Mouse (Mus musculus): ENCODE measurements around the gene BC051142. TPM values are rescaled to one million over a fixed set of nuclear protein-coding genes. Genes with fewer than 3 reads are reported as not detected.
A peak's percentile ranks its signal among the peaks of the same experiment; 100 is the strongest.

BC051142 gene
- polyA plus RNA-seq, 1 experiment: 0.75 TPM

DNA sequence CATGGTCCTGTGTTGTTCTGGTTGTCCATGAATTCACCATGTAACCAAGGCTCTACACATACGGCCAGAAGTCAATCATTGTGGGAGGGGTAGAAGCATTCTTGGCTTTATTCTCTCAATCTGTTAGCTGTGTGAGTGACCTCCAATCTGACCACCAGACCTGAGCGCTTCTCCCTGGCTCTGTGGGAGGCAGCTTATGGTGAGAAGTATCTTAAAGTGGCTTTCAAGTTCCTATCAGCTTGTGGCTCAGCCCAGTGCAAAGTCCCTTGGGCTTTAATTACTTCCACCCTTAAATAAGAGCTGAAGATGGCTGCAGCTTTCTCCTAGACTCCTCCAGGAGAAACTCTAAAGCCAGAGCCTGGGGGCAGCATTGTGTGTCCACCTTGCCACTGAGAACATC lies 21.8 kb upstream of the BC051142 start, which contains the start of gene Btnl1:
TSS of gene Btnl1 (plus strand) at position 286 of the 400 bp plus-strand sequence.
- Histone ChIP-seq H3K4me3 (replicated peaks; ENCODE audit: extremely low read depth, low read depth, low read length) (no peak within 1 kb of the TSS), H3K4me1 (ENCODE audit: control insufficient read depth, insufficient read depth, low read length) (no peaks in the 10 kb centered on the region)
- 73% methylated on average over 2 of the region's 2 CpGs for whole genome bisulfite sequencing
- no peak for TF ChIP-seq CTCF (IDR thresholded peaks at IDR 0.05; ENCODE audit: insufficient read depth, low read length)
- no peak for TF ChIP-seq POLR2A (IDR thresholded peaks at IDR 0.05; ENCODE audit: borderline replicate concordance, extremely low read depth, low read depth, low read length)
- DNase-seq: no peak

- Histone ChIP-seq H3K4me1 (ENCODE audit: control insufficient read depth, insufficient read depth, low read length) (no peaks in the 10 kb centered on the region), H3K4me3 (replicated peaks; ENCODE audit: extremely low read depth, low read depth, low read length) (no peak overlapping the region)
- TF ChIP-seq POLR2A (IDR thresholded peaks at IDR 0.05; ENCODE audit: borderline replicate concordance, extremely low read depth, low read depth, low read length) (no peak), CTCF (IDR thresholded peaks at IDR 0.05; ENCODE audit: insufficient read depth, low read length) (no peak)
- WGBS: 44% methylated on average over 6 of the region's 6 CpGs
- DNase-seq: no peak
These were observed 21.0 kb upstream of the BC051142 start for GRCm38 (mm10) chr17:34377450-34378209.

DNA sequence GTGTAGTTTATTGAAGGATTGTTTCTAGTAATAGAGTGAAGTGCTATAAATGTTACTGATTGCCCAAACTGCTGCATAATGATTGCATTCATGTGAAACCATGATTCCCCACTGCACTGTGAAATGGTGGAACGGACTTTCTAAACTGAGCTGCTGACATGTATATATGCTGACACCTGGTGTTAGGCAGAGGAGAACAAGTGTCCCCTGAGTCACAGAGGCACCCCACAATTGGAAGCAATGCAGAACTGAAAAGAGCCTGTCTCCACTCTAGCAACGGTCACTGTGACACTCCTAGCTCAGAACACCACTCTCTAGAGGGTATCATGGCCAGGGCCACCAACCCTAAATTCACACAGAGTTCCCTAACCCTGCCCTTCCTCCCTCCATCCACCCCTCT lies 19.9 kb upstream of the BC051142 start:
- no peak overlapping the region for H3K4me3 ChIP-seq (replicated peaks; ENCODE audit: extremely low read depth, low read depth, low read length)

DNA sequence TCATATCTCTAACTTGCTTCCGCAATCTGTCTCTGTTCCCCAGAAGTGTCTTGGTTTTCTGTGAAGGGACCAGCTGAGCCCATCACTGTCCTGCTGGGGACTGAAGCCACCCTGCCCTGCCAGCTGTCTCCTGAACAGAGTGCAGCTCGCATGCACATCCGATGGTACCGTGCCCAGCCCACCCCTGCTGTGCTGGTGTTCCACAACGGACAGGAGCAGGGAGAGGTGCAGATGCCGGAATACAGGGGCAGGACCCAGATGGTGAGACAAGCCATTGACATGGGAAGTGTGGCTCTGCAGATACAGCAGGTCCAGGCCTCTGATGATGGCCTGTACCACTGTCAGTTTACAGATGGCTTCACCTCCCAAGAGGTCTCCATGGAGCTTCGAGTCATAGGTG lies 19.2 kb upstream of the BC051142 start:
- WGBS: 77% methylated on average over 7 of the region's 7 CpGs
- Histone ChIP-seq H3K4me1 (ENCODE audit: control insufficient read depth, insufficient read depth, low read length) (no peaks in the 10 kb centered on the region), H3K4me3 (replicated peaks; ENCODE audit: extremely low read depth, low read depth, low read length) (no peak overlapping the region)
- DNase-seq: no peak
- TF ChIP-seq POLR2A (IDR thresholded peaks at IDR 0.05; ENCODE audit: borderline replicate concordance, extremely low read depth, low read depth, low read length): no peak
- TF ChIP-seq CTCF (IDR thresholded peaks at IDR 0.05; ENCODE audit: insufficient read depth, low read length): no peak

More for the DNA sequence above, 19.9 kb upstream of the BC051142 start:
- WGBS: 66% methylated on average over 2 of the region's 2 CpGs
- DNase-seq: no peak
- H3K4me1 ChIP-seq (ENCODE audit: control insufficient read depth, insufficient read depth, low read length): no peaks in the 10 kb centered on the region
- TF ChIP-seq CTCF (IDR thresholded peaks at IDR 0.05; ENCODE audit: insufficient read depth, low read length) (no peak), POLR2A (IDR thresholded peaks at IDR 0.05; ENCODE audit: borderline replicate concordance, extremely low read depth, low read depth, low read length) (no peak)

GRCm38 (mm10) chr17:34381876-34382275 lies 16.7 kb upstream of the BC051142 start:
- DNase-seq: no peak
- TF ChIP-seq CTCF (IDR thresholded peaks at IDR 0.05; ENCODE audit: insufficient read depth, low read length): no peak
- TF ChIP-seq POLR2A (IDR thresholded peaks at IDR 0.05; ENCODE audit: borderline replicate concordance, extremely low read depth, low read depth, low read length): no peak
- 64% methylated on average over 11 of the region's 11 CpGs for WGBS
- H3K4me3 ChIP-seq (replicated peaks; ENCODE audit: extremely low read depth, low read depth, low read length): no peak overlapping the region
- H3K4me1 ChIP-seq (ENCODE audit: control insufficient read depth, insufficient read depth, low read length): no peaks in the 10 kb centered on the region

DNA sequence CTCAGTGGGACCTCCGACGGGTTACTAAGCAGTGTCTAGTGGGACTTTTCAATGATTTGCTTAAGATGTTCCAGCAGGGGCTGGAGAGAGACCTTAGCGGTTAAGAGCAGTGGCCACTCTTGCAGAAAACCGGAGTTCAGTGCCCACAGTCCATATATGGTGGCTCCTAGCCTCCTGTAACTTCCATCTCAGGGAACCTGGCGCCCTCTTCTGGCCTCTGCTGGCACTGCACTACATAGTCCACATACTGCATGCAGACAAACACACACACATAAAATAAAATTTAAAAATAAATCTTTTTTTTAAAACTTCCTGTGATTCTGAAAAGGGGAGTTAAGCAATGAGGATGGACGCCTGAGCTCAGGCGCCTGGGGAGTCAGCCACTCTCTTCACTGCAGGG lies 15.4 kb upstream of the BC051142 start:
- Histone ChIP-seq H3K4me1 (ENCODE audit: control insufficient read depth, insufficient read depth, low read length) (no peaks in the 10 kb centered on the region), H3K4me3 (replicated peaks; ENCODE audit: extremely low read depth, low read depth, low read length) (no peak overlapping the region)
- TF ChIP-seq POLR2A (IDR thresholded peaks at IDR 0.05; ENCODE audit: borderline replicate concordance, extremely low read depth, low read depth, low read length): no peak
- 0 out of 2 replicates have a peak, but pooled peaks have one; percentile 12 for TF ChIP-seq CTCF (IDR thresholded peaks at IDR 0.05; ENCODE audit: insufficient read depth, low read length)
- DNase-seq: no peak
- 73% methylated on average over 7 of the region's 7 CpGs for WGBS

DNA sequence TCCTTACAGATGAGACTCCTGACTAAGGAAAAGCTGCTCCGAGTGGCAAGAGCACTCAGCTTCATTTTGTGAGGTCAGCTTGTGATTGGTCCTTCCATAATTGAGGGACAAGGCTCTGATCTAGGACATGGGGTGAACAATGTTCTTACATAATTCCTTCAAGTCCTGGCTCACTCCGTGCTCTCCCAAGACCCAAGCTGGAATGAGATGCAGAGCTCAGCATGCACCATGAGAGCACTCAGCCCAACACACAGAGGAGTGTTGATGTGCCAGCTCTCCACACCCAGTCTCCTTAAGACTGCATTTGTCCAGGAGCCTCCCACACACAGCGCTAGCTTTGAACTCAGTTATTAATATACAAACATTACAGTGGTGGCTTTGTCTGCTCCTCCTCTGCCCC lies 13.9 kb upstream of the BC051142 start:
- H3K4me1 ChIP-seq (ENCODE audit: control insufficient read depth, insufficient read depth, low read length): no peaks in the 10 kb centered on the region
- WGBS: 42% methylated on average over 3 of the region's 3 CpGs
- no peak for DNase-seq
- no peak overlapping the region for H3K4me3 ChIP-seq (replicated peaks; ENCODE audit: extremely low read depth, low read depth, low read length)
- TF ChIP-seq POLR2A (IDR thresholded peaks at IDR 0.05; ENCODE audit: borderline replicate concordance, extremely low read depth, low read depth, low read length): no peak
- no peak for TF ChIP-seq CTCF (IDR thresholded peaks at IDR 0.05; ENCODE audit: insufficient read depth, low read length)

DNA sequence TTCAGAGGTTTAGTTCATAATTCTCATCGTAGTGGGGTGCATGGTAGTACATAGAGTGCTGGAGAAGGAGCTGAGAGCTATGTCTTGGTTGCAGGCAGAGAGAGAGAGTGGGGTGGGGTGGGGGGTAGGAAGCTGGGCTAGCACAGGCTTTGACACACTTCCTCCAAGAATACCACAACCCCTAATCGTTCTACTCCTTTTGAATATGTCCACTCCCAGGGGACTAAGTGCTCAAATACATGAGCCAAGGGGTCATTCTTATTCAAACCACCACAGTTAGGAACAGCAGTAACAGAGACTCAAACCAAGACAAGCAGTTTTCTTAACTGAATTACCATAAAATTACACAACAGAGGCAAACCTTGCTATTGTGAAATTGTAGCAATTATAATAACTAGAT lies 12.0 kb upstream of the BC051142 start:
- TF ChIP-seq POLR2A (IDR thresholded peaks at IDR 0.05; ENCODE audit: borderline replicate concordance, extremely low read depth, low read depth, low read length) (no peak), CTCF (IDR thresholded peaks at IDR 0.05; ENCODE audit: insufficient read depth, low read length) (no peak)
- no peaks in the 10 kb centered on the region for H3K4me1 ChIP-seq (ENCODE audit: control insufficient read depth, insufficient read depth, low read length)
- H3K4me3 ChIP-seq (replicated peaks; ENCODE audit: extremely low read depth, low read depth, low read length): no peak overlapping the region
- 70% methylated on average over 2 of the region's 2 CpGs for WGBS
- no peak for DNase-seq

DNA sequence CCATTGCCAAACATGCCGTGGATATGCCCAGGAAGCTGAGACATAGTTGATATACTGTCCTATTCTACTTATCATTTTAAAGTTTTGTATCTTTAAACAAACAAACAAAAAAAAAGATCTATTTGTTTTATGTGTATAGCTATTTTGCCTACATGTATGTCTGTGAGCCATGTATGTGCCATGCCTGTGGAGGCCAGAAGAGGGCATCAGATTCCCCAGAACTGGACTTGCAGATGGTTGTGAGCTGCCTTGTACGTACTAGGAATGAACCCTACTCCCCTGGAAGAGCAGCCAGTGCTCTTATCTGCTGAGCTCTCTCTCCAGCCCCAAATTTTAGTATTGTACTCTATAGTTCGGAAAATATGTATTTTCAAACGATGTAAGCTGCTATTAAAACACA lies 10.1 kb upstream of the BC051142 start:
- TF ChIP-seq CTCF (IDR thresholded peaks at IDR 0.05; ENCODE audit: insufficient read depth, low read length): peak; percentile 87
- TF ChIP-seq POLR2A (IDR thresholded peaks at IDR 0.05; ENCODE audit: borderline replicate concordance, extremely low read depth, low read depth, low read length): no peak
- peak; percentile 28 for DNase-seq

GRCm38 (mm10) chr17:34391507-34391906 lies 7.1 kb upstream of the BC051142 start:
- TF ChIP-seq CTCF (IDR thresholded peaks at IDR 0.05; ENCODE audit: insufficient read depth, low read length) (no peak), POLR2A (IDR thresholded peaks at IDR 0.05; ENCODE audit: borderline replicate concordance, extremely low read depth, low read depth, low read length) (no peak)
- no peak for DNase-seq
- Histone ChIP-seq H3K4me3 (replicated peaks; ENCODE audit: extremely low read depth, low read depth, low read length) (no peak overlapping the region), H3K4me1 (ENCODE audit: control insufficient read depth, insufficient read depth, low read length) (peaks cover 2% of the 10 kb centered on the region; the same call in 1 of the 2 replicates)
- WGBS: 47% methylated on average over 7 of the region's 7 CpGs

More for the DNA sequence above, 10.1 kb upstream of the BC051142 start:
- Histone ChIP-seq H3K4me1 (ENCODE audit: control insufficient read depth, insufficient read depth, low read length) (peaks cover 2% of the 10 kb centered on the region; the same call in 1 of the 2 replicates), H3K4me3 (replicated peaks; ENCODE audit: extremely low read depth, low read depth, low read length) (no peak overlapping the region)
- 30% methylated on average over 4 of the region's 4 CpGs for WGBS
